Comparison of ENCODE assay signal across 8 mouse cellular contexts in the genomic region with DNA sequence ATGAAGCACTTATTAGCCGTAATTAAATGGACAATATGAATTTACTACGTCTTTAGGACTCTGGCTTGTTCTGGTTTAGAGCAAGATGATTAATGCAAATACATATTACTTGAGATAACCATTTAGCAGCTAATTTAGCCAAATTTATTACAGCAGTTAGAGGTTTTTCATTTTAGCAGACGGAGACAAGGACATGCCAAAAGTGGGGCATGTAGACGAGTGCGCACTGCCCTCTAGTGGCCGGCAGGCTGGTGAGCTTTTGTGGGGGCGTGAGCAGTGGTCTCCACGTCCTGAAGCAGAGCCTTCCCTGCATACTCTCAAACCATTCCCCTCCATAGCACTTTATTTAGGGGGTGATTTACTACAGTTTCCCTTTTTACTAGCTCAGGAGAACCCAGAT.
DNase-seq lines count a peak whose midpoint lies in the region; ATAC-seq and TF ChIP-seq lines count a peak whose summit lies in the region.

No protein-coding gene starts in this region.

- DNase-seq in liver, result peak; percentile 69
- peak; percentile 76 to 92 for DNase-seq in cerebellum, postnatal 4 days (ENCODE audit: low spot score in 2 of 2)
- peak; percentile 11 to 22 for DNase-seq in gastrocnemius, adult 8-10 months (ENCODE audit: low spot score in 2 of 2)
- peak; percentile 60 for DNase-seq in kidney, adult 2 months
- peak; percentile 93 for DNase-seq in limb, embryonic 11.5 days (ENCODE audit: low spot score)
- DNase-seq in testis, postnatal 14 days (ENCODE audit: low spot score), result peak; percentile 26

- 21% methylated on average over 8 of the region's 8 CpGs for WGBS in liver, embryonic 12.5 days (ENCODE audit: insufficient replicate concordance)
- 14% methylated on average over 8 of the region's 8 CpGs for WGBS in kidney, adult 2 months
- WGBS in limb, embryonic 11.5 days, result 8% methylated on average over 8 of the region's 8 CpGs
- WGBS in neural tube, embryonic 12.5 days, result 14% methylated on average over 8 of the region's 8 CpGs

- no peak for TF ChIP-seq POLR2A in kidney, adult 2 months (IDR thresholded peaks at IDR 0.05; ENCODE audit: low read depth, low read length)

- TF ChIP-seq CTCF in kidney, adult 2 months (conservative IDR thresholded peaks at IDR 0.05; ENCODE audit: insufficient read depth, insufficient read length, low read depth, low read length), result peak; percentile 80

- no peaks in the 10 kb centered on the region for H3K36me3 ChIP-seq in liver, embryonic 12.5 days
- no peaks in the 10 kb centered on the region for H3K36me3 ChIP-seq in kidney, adult 2 months (ENCODE audit: control insufficient read depth, insufficient read depth, low read length)
- H3K36me3 ChIP-seq in limb, embryonic 11.5 days (ENCODE audit: control insufficient read depth, insufficient read depth, low read length), result no peaks in the 10 kb centered on the region
- no peaks in the 10 kb centered on the region for H3K36me3 ChIP-seq in neural tube, embryonic 12.5 days

- no peak overlapping the region for H3K9ac ChIP-seq in liver, embryonic 12.5 days
- H3K9ac ChIP-seq in limb, embryonic 11.5 days (ENCODE audit: low read length), result no peak overlapping the region
- H3K9ac ChIP-seq in neural tube, embryonic 12.5 days, result no peak overlapping the region

- H3K4me1 ChIP-seq in liver, embryonic 12.5 days, result peaks cover 5% of the 10 kb centered on the region; the same call in 1 of the 2 replicates
- H3K4me1 ChIP-seq in kidney, adult 2 months (ENCODE audit: control insufficient read depth, insufficient read depth, low read length), result no peaks in the 10 kb centered on the region
- peaks cover 8% of the 10 kb centered on the region for H3K4me1 ChIP-seq in limb, embryonic 11.5 days (ENCODE audit: control insufficient read depth, insufficient read depth, low read length)
- H3K4me1 ChIP-seq in neural tube, embryonic 12.5 days, result 0 out of 2 replicates have a peak, but pooled peaks cover 5% of the 10 kb centered on the region

- H3K4me3 ChIP-seq in liver, embryonic 12.5 days, result no peak overlapping the region
- H3K4me3 ChIP-seq in kidney, adult 2 months (ENCODE audit: insufficient read depth, low read depth, low read length), result no peak overlapping the region
- H3K4me3 ChIP-seq in limb, embryonic 11.5 days (ENCODE audit: low read depth, low read length), result no peak overlapping the region
- H3K4me3 ChIP-seq in neural tube, embryonic 12.5 days, result no peak overlapping the region

- H3K9me3 ChIP-seq in liver, embryonic 12.5 days (replicated peaks), result no peaks in the 10 kb centered on the region
- H3K9me3 ChIP-seq in limb, embryonic 11.5 days (ENCODE audit: control insufficient read depth, low read length), result no peaks in the 10 kb centered on the region
- no peaks in the 10 kb centered on the region for H3K9me3 ChIP-seq in neural tube, embryonic 12.5 days

- peaks cover 15% of the 10 kb centered on the region; the same call in 1 of the 2 replicates for H3K27me3 ChIP-seq in liver, embryonic 12.5 days (replicated peaks)
- H3K27me3 ChIP-seq in kidney, adult 2 months (replicated peaks; ENCODE audit: control insufficient read depth, insufficient read depth, low read length), result no peaks in the 10 kb centered on the region
- H3K27me3 ChIP-seq in limb, embryonic 11.5 days (ENCODE audit: control insufficient read depth, insufficient read depth, low read length), result peaks cover 6% of the 10 kb centered on the region; the same call in 1 of the 2 replicates
- 0 out of 2 replicates have a peak, but pooled peaks cover 4% of the 10 kb centered on the region for H3K27me3 ChIP-seq in neural tube, embryonic 12.5 days (replicated peaks)

- ATAC-seq in liver, embryonic 12.5 days, result no peak
- no peak for ATAC-seq in limb, embryonic 11.5 days (ENCODE audit: insufficient number of reproducible peaks, low FRiP score, low TSS enrichment, low read depth)
- ATAC-seq in neural tube, embryonic 12.5 days (ENCODE audit: low FRiP score, low read depth), result 0 out of 2 replicates have a peak, but pooled peaks have one; percentile 50

- no peak overlapping the region for H3K27ac ChIP-seq in liver, embryonic 12.5 days
- no peak overlapping the region for H3K27ac ChIP-seq in kidney, adult 2 months (ENCODE audit: insufficient read depth, low read depth, low read length)
- no peak overlapping the region for H3K27ac ChIP-seq in limb, embryonic 11.5 days (replicated peaks; ENCODE audit: low read depth, low read length)
- no peak overlapping the region for H3K27ac ChIP-seq in neural tube, embryonic 12.5 days

- no peak overlapping the region for H3K4me2 ChIP-seq in liver, embryonic 12.5 days
- no peak overlapping the region for H3K4me2 ChIP-seq in limb, embryonic 11.5 days (ENCODE audit: low read depth, severe bottlenecking)
- no peak overlapping the region for H3K4me2 ChIP-seq in neural tube, embryonic 12.5 days (replicated peaks)

Comparison
In these comparisons a context has a peak if more than half of its experiments do, and no peak if none do; other contexts are left out.
1. DNase-seq: peak in every context shown above with its lines; median percentile 93 in limb, embryonic 11.5 days; 84 in cerebellum, postnatal 4 days; 69 in liver; 60 in kidney, adult 2 months; 26 in testis, postnatal 14 days; 16 in gastrocnemius, adult 8-10 months.